ENCODE assay signal across 8 mouse cellular contexts in genomic region chr9:58249592-58250192, GRCm38 (mm10). TPM values are rescaled to one million over a fixed set of nuclear protein-coding genes. Genes with fewer than 3 reads are reported as not detected.
A peak's percentile ranks its signal among the peaks of the same experiment; 100 is the strongest.
DNase-seq lines count a peak whose midpoint lies in the region; ATAC-seq lines count a peak whose summit lies in the region.

TSS of gene Pml (minus strand) at chr9:58249786.

- no peaks in the 10 kb centered on the region for H3K27me3 ChIP-seq in hindbrain, embryonic 14.5 days (ENCODE audit: control insufficient read depth, insufficient read depth, low read length)

- peak within 1 kb of the TSS; percentile 48; the same call in 1 of the 2 replicates for H3K27ac ChIP-seq in hindbrain, embryonic 14.5 days

- ATAC-seq in hindbrain, embryonic 14.5 days (ENCODE audit: low FRiP score), result no peak

- no peaks in the 10 kb centered on the region for H3K36me3 ChIP-seq in hindbrain, embryonic 14.5 days (replicated peaks; ENCODE audit: control insufficient read depth, insufficient read depth)

- under 1% methylated on average over 16 of the region's 16 CpGs for WGBS in hindbrain, embryonic 14.5 days

- no peaks in the 10 kb centered on the region for H3K9me3 ChIP-seq in hindbrain, embryonic 14.5 days (ENCODE audit: control insufficient read depth, low read length)

- H3K4me2 ChIP-seq in hindbrain, embryonic 14.5 days (replicated peaks), result peak within 1 kb of the TSS; percentile 50

- peak within 1 kb of the TSS; percentile 44 for H3K9ac ChIP-seq in hindbrain, embryonic 14.5 days

- peak within 1 kb of the TSS; percentile 29 for H3K4me3 ChIP-seq in hindbrain, embryonic 14.5 days (replicated peaks; ENCODE audit: low read length)

- H3K4me1 ChIP-seq in hindbrain, embryonic 14.5 days (replicated peaks; ENCODE audit: control insufficient read depth, insufficient read depth, low read length), result peaks cover 21% of the 10 kb centered on the region

- DNase-seq in Muller cell, postnatal 12 days (ENCODE audit: inconsistent ontology term), result peak; percentile 65
- DNase-seq in cerebellum, adult 9-10 months, result peak; percentile 59
- peak; percentile 78 for DNase-seq in gastrocnemius, adult 18-20 months (ENCODE audit: low spot score)
- DNase-seq in hindbrain, embryonic 14.5 days (ENCODE audit: low spot score), result peak; percentile 66
- peak; percentile 53 to 61 for DNase-seq in layer of hippocampus, postnatal 36 days
- peak; percentile 83 to 84 for DNase-seq in lung, postnatal 4 days
- DNase-seq in right cerebral cortex, adult 2 months (ENCODE audit: low spot score in 2 of 2), result peak; percentile 64 to 73
- DNase-seq in urinary bladder, postnatal 25 days (ENCODE audit: low spot score), result peak; percentile 70

RNA-seq across cellular contexts. Expression of gene Pml, which starts in this region (rescaled TPM):
- 1 to 10 TPM; 3.2 to 4.7 TPM for total RNA-seq in gastrocnemius, adult 18-20 months (2021)
- 4.3 and 4.4 TPM in 2 replicates for polyA plus RNA-seq in hindbrain, embryonic 14.5 days (2014; fragmentation: Nextera tagmentation; extraction: Ambion mirVana)
- total RNA-seq in layer of hippocampus, postnatal 36 days (2021), result 10 to 100 TPM; 12.8 to 15.4 TPM
